Mouse (Mus musculus) forebrain, embryonic 14.5 days (tissue): Measurements from ENCODE around the gene Ubald1. TPM values are rescaled to one million over a fixed set of nuclear protein-coding genes. Genes with fewer than 3 reads are reported as not detected.

Experiments
- polyA plus RNA-seq: library from polyadenylated mRNA; unstranded; fragments of >200 nt; fragmentation: Nextera tagmentation; extraction: Ambion mirVana; gene quantifications from 2 replicates; pipeline ENCODE4 v1.2.1, GENCODE M21; 2014

Ubald1 gene
- polyA plus RNA-seq, 1 experiment from 2014 or later, result 37.9 TPM

Other genes starting within 250 kb of the Ubald1 start
- 2.1 and 2.8 TPM in 2 replicates for gene Vasn, start 240.4 kb downstream of the Ubald1 start, polyA plus RNA-seq
- 39.7 and 47.4 TPM in 2 replicates for gene Dnaja3, start 240.3 kb downstream of the Ubald1 start, polyA plus RNA-seq
- 9.2 and 18.3 TPM in 2 replicates for gene Coro7, start 200.5 kb downstream of the Ubald1 start, polyA plus RNA-seq
- 127 and 143 TPM in 2 replicates for gene Nmral1, start 161.0 kb downstream of the Ubald1 start, polyA plus RNA-seq
- gene Hmox2, start 154.0 kb downstream of the Ubald1 start, polyA plus RNA-seq, result 106 and 111 TPM in 2 replicates
- 87.1 and 96.5 TPM in 2 replicates for gene Cdip1, start 90.0 kb downstream of the Ubald1 start, polyA plus RNA-seq
- 0.14 TPM in 2 replicates for gene 4930562C15Rik, start 44.9 kb downstream of the Ubald1 start, polyA plus RNA-seq
- gene Mgrn1, start 5.9 kb upstream of the Ubald1 start, polyA plus RNA-seq, result 85.3 and 93.0 TPM in 2 replicates
- gene Nudt16l1, start 58.4 kb upstream of the Ubald1 start, polyA plus RNA-seq, result 164 and 179 TPM in 2 replicates
- gene Anks3, start 83.9 kb upstream of the Ubald1 start, polyA plus RNA-seq, result 49.3 and 57.9 TPM in 2 replicates
- not detected in 2 replicates for gene Sept12, start 117.5 kb upstream of the Ubald1 start, polyA plus RNA-seq
- 0.75 and 1.1 TPM in 2 replicates for gene Smim22, start 127.0 kb upstream of the Ubald1 start, polyA plus RNA-seq
- 101 and 103 TPM in 2 replicates for gene Rogdi, start 133.2 kb upstream of the Ubald1 start, polyA plus RNA-seq
- gene Glyr1, start 169.5 kb upstream of the Ubald1 start, polyA plus RNA-seq, result 120 and 123 TPM in 2 replicates
- 14.3 and 16.2 TPM in 2 replicates for gene Ubn1, start 169.7 kb upstream of the Ubald1 start, polyA plus RNA-seq